ENCODE assay signal across 9 mouse cellular contexts in genomic region chr2:37766027-37766761, GRCm38 (mm10). TPM values are rescaled to one million over a fixed set of nuclear protein-coding genes. Genes with fewer than 3 reads are reported as not detected.
A peak's percentile ranks its signal among the peaks of the same experiment; 100 is the strongest.
DNase-seq lines count a peak whose midpoint lies in the region; ATAC-seq lines count a peak whose summit lies in the region.
"Had no signal": no experiment of that assay in that cellular context is flagged by ENCODE, and none has a peak within 500 bp of the region (broad histone marks: within the 10 kb centered on the region; RNA-seq: fewer than 3 reads in every experiment).

No protein-coding gene starts in this region.

- no peak overlapping the region; the same call in 1 of the 2 replicates for H3K4me3 ChIP-seq in heart, embryonic 10.5 days

- intact Hi-C loops in heart, postnatal 10 days (cut with DNase I) = loop anchor here (2.0 kb wide), 1 partner anchor 17 kb away; no protein-coding TSS in a partner anchor

- H3K36me3 ChIP-seq in heart, embryonic 10.5 days = no peaks in the 10 kb centered on the region

- 39% methylated on average over 11 of the region's 11 CpGs for WGBS in heart, embryonic 10.5 days

- peak overlapping the region; percentile 57 for H3K27ac ChIP-seq in heart, embryonic 10.5 days

- no peak for DNase-seq in heart, embryonic 10.5 days (ENCODE audit: low spot score)
- no peak for DNase-seq in heart, postnatal 10 days
- peak; percentile 49 to 53 for DNase-seq in B cell, adult 2 months
- DNase-seq in lung, postnatal 36 days = peak; percentile 41
- DNase-seq in right cerebral cortex, postnatal 25 days = no peak
- DNase-seq in adrenal gland, postnatal 36 days = no peak
- DNase-seq in frontal cortex, postnatal 14 days (ENCODE audit: low spot score in 2 of 2) = no peak
- DNase-seq: adrenal gland, postnatal 25 days had no signal

- ATAC-seq in granulocyte monocyte progenitor cell, adult 5-6 weeks (replicated peaks; ENCODE audit: poor library complexity, severe bottlenecking) = peak; percentile 67

- no peaks in the 10 kb centered on the region for H3K27me3 ChIP-seq in heart, embryonic 10.5 days (ENCODE audit: insufficient read depth, poor library complexity, severe bottlenecking)

- no peaks in the 10 kb centered on the region for H3K9me3 ChIP-seq in heart, embryonic 10.5 days

- H3K4me1 ChIP-seq in heart, embryonic 10.5 days = peaks cover 59% of the 10 kb centered on the region

RNA-seq across cellular contexts. Expression of gene Crb2, which starts 9.9 kb away (rescaled TPM):
- polyA plus RNA-seq in heart, embryonic 10.5 days (2016; fragmentation: Nextera tagmentation; extraction: Ambion mirVana) = 15.2 and 18.5 TPM in 2 replicates
- total RNA-seq in heart, postnatal 10 days (2021) = 1 to 10 TPM in 1 of 2 experiments, under 1 TPM in 1; 0.96 to 1.7 TPM
- total RNA-seq in granulocyte monocyte progenitor cell, adult 5-6 weeks (2014; fragmentation: Nextera tagmentation) = not detected in 2 replicates
- total RNA-seq in granulocyte monocyte progenitor cell, adult 5-6 weeks (2017) = not detected in 2 replicates
- under 1 TPM; 0.33 to 0.53 TPM for total RNA-seq in adrenal gland, postnatal 36 days (2021)

Comparison
In these comparisons a context has a peak if more than half of its experiments do, and no peak if none do; other contexts are left out.
1. DNase-seq: peak in B cell, adult 2 months (2 of 2) and lung, postnatal 36 days (single experiment); none in heart, embryonic 10.5 days (single experiment), heart, postnatal 10 days (0 of 2), right cerebral cortex, postnatal 25 days (single experiment), adrenal gland, postnatal 36 days (0 of 2) and frontal cortex, postnatal 14 days (0 of 2).